Mouse (Mus musculus) small intestine, adult 10 weeks (tissue): ENCODE measurements around the gene Rbm5. TPM values are rescaled to one million over a fixed set of nuclear protein-coding genes. Genes with fewer than 3 reads are reported as not detected.

Source experiments
- polyA plus RNA-seq: library from polyadenylated mRNA; stranded (reverse); fragments of 350-450 nt; fragmentation: Illumina TruSeq; extraction: RNeasy Lipid Tissue Mini Kit (QIAGEN cat#74804); gene quantifications from one replicate; pipeline ENCODE4 v1.2.3, GENCODE M21; 2014; ENCODE audit warnings: low replicate concordance

Rbm5 gene
- polyA plus RNA-seq, result 132 TPM

DNA sequence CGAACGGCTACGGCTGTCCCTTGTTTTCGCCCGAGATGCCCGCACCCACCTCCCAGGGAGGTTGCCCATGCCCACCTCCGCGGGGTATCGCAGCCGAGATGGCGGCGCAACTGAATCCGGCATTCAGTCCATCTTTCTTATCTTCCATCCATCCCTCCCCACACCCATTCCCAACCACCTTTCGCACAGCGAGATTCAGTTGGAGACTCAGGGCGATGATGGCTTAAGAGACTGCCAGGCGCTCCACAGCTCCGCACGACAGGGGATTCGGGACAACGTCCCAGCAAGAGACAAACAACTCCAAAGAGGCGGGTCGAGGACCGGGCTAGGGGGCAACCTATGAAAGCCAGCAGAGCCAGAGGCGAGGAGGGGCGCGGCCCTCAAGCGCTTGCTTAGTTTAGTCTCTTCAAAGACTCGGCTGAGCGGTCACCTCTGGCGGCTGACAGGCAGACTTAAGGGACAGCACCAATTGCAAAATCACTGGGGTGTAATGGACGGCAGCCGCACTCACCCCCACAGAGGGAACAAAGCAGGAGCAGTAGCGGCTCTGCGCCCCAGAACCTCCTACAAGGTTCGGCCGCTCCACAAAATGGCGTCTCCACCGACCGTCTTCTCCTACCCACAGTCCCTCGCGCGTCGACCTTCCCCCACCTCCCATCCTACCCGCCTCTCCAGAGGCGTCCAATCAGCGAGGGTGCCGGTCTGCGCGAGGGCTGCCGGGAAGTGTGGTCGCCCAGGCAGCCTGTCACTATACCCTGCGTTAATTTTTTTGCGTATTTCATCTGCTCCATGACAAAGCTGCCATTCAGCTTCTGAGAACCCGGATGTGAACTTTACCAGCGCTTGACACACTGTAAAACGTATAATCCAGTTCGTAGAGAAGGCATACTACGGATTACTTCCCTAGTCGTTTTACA lies at the start of gene Rbm5:
Rbm5 (minus strand) TSS at position 623 of the 917 bp plus-strand sequence.

DNA sequence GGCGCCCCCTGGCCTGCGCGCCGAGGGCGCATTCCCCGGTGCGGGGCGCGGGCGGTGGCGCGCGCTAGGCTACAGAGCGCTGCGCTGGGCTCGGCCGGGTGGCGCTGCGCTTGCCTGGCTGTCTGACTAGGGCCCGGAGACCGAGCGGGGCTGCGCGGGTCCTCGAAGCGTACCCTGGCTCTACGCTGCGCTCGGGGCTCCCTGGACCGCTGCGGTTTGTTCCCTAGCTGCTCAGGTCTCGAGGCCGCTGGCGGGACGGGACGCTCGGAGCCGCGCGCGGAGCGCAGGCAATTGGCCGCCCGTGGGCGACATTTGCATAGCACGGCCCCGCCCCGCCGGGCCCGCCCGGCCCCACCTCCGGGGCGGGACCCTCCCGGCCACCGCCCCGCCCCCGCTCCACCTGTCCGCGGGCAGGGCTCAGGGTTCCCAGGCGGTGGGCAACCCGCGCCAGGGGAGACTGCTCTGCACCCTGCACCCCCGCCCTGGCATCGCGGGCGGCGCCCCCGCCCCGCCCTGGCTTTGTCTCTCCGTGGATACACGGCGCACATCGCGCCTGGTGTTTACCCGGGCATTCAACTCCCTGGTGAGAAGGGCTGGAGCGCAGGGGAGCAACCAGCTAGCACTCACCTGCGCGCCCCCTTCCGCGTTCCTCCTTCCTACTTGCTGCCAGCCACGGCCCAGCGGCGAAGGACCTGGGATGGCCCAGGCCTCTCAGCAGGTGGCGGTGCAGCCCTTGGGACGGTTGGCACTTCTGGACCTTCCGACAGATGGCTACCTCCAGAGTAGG lies 60.9 kb downstream of the Rbm5 start, which contains the start of gene Sema3f:
Sema3f (minus strand) TSS at position 779 of the 787 bp plus-strand sequence.

Other genes with a start within 250 kb of the Rbm5 start
- gene Tmem115, start 237.1 kb downstream of the Rbm5 start, polyA plus RNA-seq, result not detected
- 0.93 TPM for gene Cyb561d2, start 228.8 kb downstream of the Rbm5 start, polyA plus RNA-seq
- gene Nprl2, start 228.8 kb downstream of the Rbm5 start, polyA plus RNA-seq, result 0.78 TPM
- gene Zmynd10, start 223.7 kb downstream of the Rbm5 start, polyA plus RNA-seq, result not detected
- gene Rassf1, start 219.4 kb downstream of the Rbm5 start, polyA plus RNA-seq, result 24.5 TPM
- gene Tusc2, start 207.7 kb downstream of the Rbm5 start, polyA plus RNA-seq, result 17.4 TPM
- gene Hyal2, start 203.1 kb downstream of the Rbm5 start, polyA plus RNA-seq, result 0.22 TPM
- 1.4 TPM for gene Hyal1, start 194.1 kb downstream of the Rbm5 start, polyA plus RNA-seq
- 0.63 TPM for gene Naa80, start 192.1 kb downstream of the Rbm5 start, polyA plus RNA-seq
- gene Hyal3, start 190.2 kb downstream of the Rbm5 start, polyA plus RNA-seq, result 0.22 TPM
- gene Ifrd2, start 183.4 kb downstream of the Rbm5 start, polyA plus RNA-seq, result 31.3 TPM
- 1.2 TPM for gene Sema3b, start 161.8 kb downstream of the Rbm5 start, polyA plus RNA-seq
- gene Gnai2, start 135.6 kb downstream of the Rbm5 start, polyA plus RNA-seq, result 18.2 TPM
- gene Slc38a3, start 101.5 kb downstream of the Rbm5 start, polyA plus RNA-seq, result not detected
- not detected for gene Gnat1, start 91.3 kb downstream of the Rbm5 start, polyA plus RNA-seq
- gene Sema3f, start 60.5 kb downstream of the Rbm5 start, polyA plus RNA-seq, result 0.37 TPM
- 162 TPM for gene Rbm6, start 102.2 kb upstream of the Rbm5 start, polyA plus RNA-seq
- 0.15 TPM for gene Mon1a, start 117.2 kb upstream of the Rbm5 start, polyA plus RNA-seq
- 0.97 TPM for gene Mst1r, start 135.9 kb upstream of the Rbm5 start, polyA plus RNA-seq
- gene Actl11, start 157.5 kb upstream of the Rbm5 start, polyA plus RNA-seq, result not detected
- not detected for gene Camkv, start 164.7 kb upstream of the Rbm5 start, polyA plus RNA-seq
- gene Traip, start 179.1 kb upstream of the Rbm5 start, polyA plus RNA-seq, result 0.56 TPM
- 2.8 TPM for gene Uba7, start 204.5 kb upstream of the Rbm5 start, polyA plus RNA-seq
- 0.37 TPM for gene Gm20661, start 212.1 kb upstream of the Rbm5 start, polyA plus RNA-seq
- not detected for gene Inka1, start 214.9 kb upstream of the Rbm5 start, polyA plus RNA-seq
- not detected for gene Cdhr4, start 221.5 kb upstream of the Rbm5 start, polyA plus RNA-seq
- gene Gm20662, start 225.4 kb upstream of the Rbm5 start, polyA plus RNA-seq, result not detected
- 16.9 TPM for gene Ip6k1, start 231.5 kb upstream of the Rbm5 start, polyA plus RNA-seq